Mouse (Mus musculus) MEL (cell line): ENCODE data around the gene Grin2b. TPM values are rescaled to one million over a fixed set of nuclear protein-coding genes. Genes with fewer than 3 reads are reported as not detected.

Source experiments
- DNase-seq: peaks from one replicate; pipeline ENCODE4 v3.0.0; 2011; ENCODE audit warnings: low read depth, low spot score
- H3K27ac ChIP-seq: 2 replicates; pipeline ENCODE4 v1.5.1; 2012; ENCODE audit warnings: low read depth, mild to moderate bottlenecking, control low read depth, low read length, moderate library complexity; ENCODE audit not compliant: control insufficient read depth
- H3K27me3 ChIP-seq, 2 experiments: fragments of 150-350 bp in 1 of 2; sonication (generic) in 1 of 2; 2 replicates each; pipeline ENCODE4 v1.6.1; 2012; ENCODE audit warnings: low read length in 2 of 2, mild to moderate bottlenecking in 2 of 2, improper control_type of control experiment in 1 of 2, moderate library complexity in 1 of 2; ENCODE audit not compliant: insufficient read depth in 2 of 2, control insufficient read depth in 1 of 2
- H3K36me3 ChIP-seq, 2 experiments: 2 replicates each; pipeline ENCODE4 v1.6.1; 2012 to 2014; ENCODE audit warnings: low read length in 2 of 2, improper control_type of control experiment in 1 of 2, inconsistent platforms in 1 of 2, mild to moderate bottlenecking in 1 of 2; ENCODE audit not compliant: insufficient read depth in 2 of 2, control insufficient read depth in 1 of 2
- H3K4me1 ChIP-seq, 2 experiments: fragments of 150-350 bp in 1 of 2; sonication (generic) in 1 of 2; 2 replicates each; pipeline ENCODE4 v1.6.1; 2012; ENCODE audit warnings: low read length in 2 of 2, improper control_type of control experiment in 1 of 2, mild to moderate bottlenecking in 1 of 2; ENCODE audit not compliant: insufficient read depth in 2 of 2, control insufficient read depth in 1 of 2
- H3K4me3 ChIP-seq, 2 experiments: fragments of 150-350 bp in 1 of 2; sonication (generic) in 1 of 2; 2 replicates each; pipeline ENCODE4 v1.5.1; 2012; ENCODE audit warnings: low read depth in 2 of 2, low read length in 2 of 2, mild to moderate bottlenecking in 2 of 2, moderate library complexity in 2 of 2, control low read depth in 1 of 2, improper control_type of control experiment in 1 of 2; ENCODE audit not compliant: control insufficient read depth in 1 of 2, insufficient read depth in 1 of 2
- H3K79me2 ChIP-seq: 2 replicates; pipeline ENCODE4 v1.6.1; 2012; ENCODE audit warnings: mild to moderate bottlenecking, low read length, moderate library complexity; ENCODE audit not compliant: control insufficient read depth, poor library complexity, insufficient read depth
- H3K9ac ChIP-seq: 2 replicates; pipeline ENCODE4 v1.6.1; 2012; ENCODE audit warnings: low read depth, mild to moderate bottlenecking, control low read depth, low read length, moderate library complexity; ENCODE audit not compliant: control insufficient read depth, poor library complexity, severe bottlenecking
- H3K9me3 ChIP-seq: fragments of 150-350 bp; sonication (generic); replicated peaks from 2 replicates; pipeline ENCODE4 v1.6.1; 2012; ENCODE audit warnings: mild to moderate bottlenecking, low read length, improper control_type of control experiment, moderate library complexity; ENCODE audit not compliant: insufficient read depth
- CHD1 ChIP-seq: IDR thresholded peaks from 2 replicates; pipeline ENCODE4 v1.6.1; 2012; ENCODE audit warnings: low read depth, mild to moderate bottlenecking, inconsistent platforms, low read length, improper control_type of control experiment
- CHD2 ChIP-seq: IDR thresholded peaks from 2 replicates; pipeline ENCODE4 v1.6.1; 2011; ENCODE audit warnings: low read length, improper control_type of control experiment
- GABPA ChIP-seq: IDR thresholded peaks from 2 replicates; pipeline ENCODE4 v1.6.1; 2012; ENCODE audit warnings: low read depth, mild to moderate bottlenecking, inconsistent platforms, low read length, improper control_type of control experiment, moderate library complexity
- GATA1 ChIP-seq: IDR thresholded peaks from 2 replicates; pipeline ENCODE4 v1.6.1; 2011; ENCODE audit warnings: low read depth, low read length, improper control_type of control experiment
- KAT2A ChIP-seq: conservative IDR thresholded peaks from 2 replicates; pipeline ENCODE4 v1.6.1; 2012; ENCODE audit warnings: low read depth, low read length, improper control_type of control experiment, inconsistent platforms
- MAFK ChIP-seq: IDR thresholded peaks from 2 replicates; pipeline ENCODE4 v1.6.1; 2011; ENCODE audit warnings: low read depth, mild to moderate bottlenecking, low read length, improper control_type of control experiment, borderline replicate concordance
- MYB ChIP-seq: IDR thresholded peaks from 2 replicates; pipeline ENCODE4 v1.6.1; 2011; ENCODE audit warnings: mild to moderate bottlenecking, low read depth, low read length, improper control_type of control experiment
- MYC ChIP-seq: IDR thresholded peaks from 2 replicates; pipeline ENCODE4 v1.6.1; 2011; ENCODE audit warnings: low read depth, mild to moderate bottlenecking, low read length, improper control_type of control experiment, moderate library complexity
- NELFE ChIP-seq: IDR thresholded peaks from 2 replicates; pipeline ENCODE4 v1.6.1; 2011; ENCODE audit warnings: low read depth, low read length, improper control_type of control experiment
- NRF1 ChIP-seq: IDR thresholded peaks from 2 replicates; pipeline ENCODE4 v1.6.1; 2014; ENCODE audit warnings: low read depth, mild to moderate bottlenecking, inconsistent platforms, low read length, improper control_type of control experiment, moderate library complexity; ENCODE audit not compliant: poor library complexity, insufficient read depth, severe bottlenecking
- RAD21 ChIP-seq: IDR thresholded peaks from 2 replicates; pipeline ENCODE4 v1.6.1; 2011; ENCODE audit warnings: mild to moderate bottlenecking, low read depth, low read length, improper control_type of control experiment
- SIN3A ChIP-seq: IDR thresholded peaks from 2 replicates; pipeline ENCODE4 v1.6.1; 2012; ENCODE audit warnings: low read length, improper control_type of control experiment, inconsistent platforms
- USF1 ChIP-seq: IDR thresholded peaks from 2 replicates; pipeline ENCODE4 v1.6.1; 2014; ENCODE audit warnings: low read depth, mild to moderate bottlenecking, inconsistent platforms, low read length, improper control_type of control experiment, moderate library complexity
- USF2 ChIP-seq, 2 experiments: IDR thresholded peaks; 2 replicates each; pipeline ENCODE4 v1.6.1; 2011 to 2012; ENCODE audit warnings: improper control_type of control experiment in 2 of 2, low read length in 2 of 2, borderline replicate concordance in 1 of 2, inconsistent platforms in 1 of 2, low read depth in 1 of 2, mild to moderate bottlenecking in 1 of 2; ENCODE audit not compliant: insufficient read depth in 1 of 2
- ZKSCAN1 ChIP-seq: IDR thresholded peaks from 2 replicates; pipeline ENCODE4 v1.6.1; 2012; ENCODE audit warnings: low read depth, mild to moderate bottlenecking, inconsistent platforms, low read length, improper control_type of control experiment, moderate library complexity
- ZNF384 ChIP-seq: IDR thresholded peaks from 2 replicates; pipeline ENCODE4 v1.6.1; 2012; ENCODE audit warnings: low read depth, mild to moderate bottlenecking, inconsistent platforms, low read length, improper control_type of control experiment
- polyA plus RNA-seq, 2 experiments: library from polyadenylated mRNA; stranded (reverse) in 1 of 2; unstranded in 1 of 2; fragments of >175 nt in 1 of 2; fragments of >200 nt in 1 of 2; gene quantifications; 2 replicates each; pipeline versions ENCODE4 v1.2.1 to v1.2.4; 2012; ENCODE audit warnings: low replicate concordance in 2 of 2, low read depth in 1 of 2; ENCODE audit not compliant: insufficient read length in 2 of 2, insufficient read depth in 1 of 2, missing spikeins in 1 of 2
- total RNA-seq: library from RNA; depleted of rRNA; stranded (reverse); fragments of 300-350 nt; gene quantifications from 2 replicates; pipeline ENCODE4 v1.2.3, GENCODE M21; 2012

Grin2b gene
- total and polyA plus RNA-seq, 3 experiments, result not detected

GRCm38 (mm10) chr6:136046091-136046490 is 127.2 kb downstream of the Grin2b start:
- H3K36me3 ChIP-seq, result no peaks in the 10 kb centered on the region
- no peaks in the 10 kb centered on the region for H3K27me3 ChIP-seq
- no peaks in the 10 kb centered on the region for H3K79me2 ChIP-seq
- no peaks in the 10 kb centered on the region for H3K4me1 ChIP-seq
- TF ChIP-seq NELFE, result no peak
- H3K9me3 ChIP-seq, result no peaks in the 10 kb centered on the region
- no peak overlapping the region for H3K9ac ChIP-seq
- no peak overlapping the region for H3K4me3 ChIP-seq
- DNase-seq, result no peak
- H3K27ac ChIP-seq, result no peak overlapping the region

DNA sequence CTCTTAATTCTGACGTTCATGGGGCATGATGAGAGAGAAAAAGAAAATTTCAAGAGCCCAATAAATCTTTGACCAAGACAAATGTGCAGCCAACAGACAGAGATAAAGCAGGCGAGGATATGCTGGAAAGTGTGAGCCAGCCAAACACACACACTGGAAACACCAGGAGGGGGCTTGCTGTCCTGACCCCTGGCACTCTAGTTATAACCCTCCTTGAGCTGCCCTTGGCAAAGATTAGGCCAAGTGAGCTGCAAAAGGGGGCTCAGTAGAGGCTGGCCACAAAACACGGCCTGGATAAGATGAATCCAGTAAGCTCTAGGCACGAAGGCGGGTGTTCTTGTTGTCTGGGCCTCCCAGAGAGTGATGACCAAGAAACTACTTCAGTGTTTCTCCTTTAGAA is 128.8 kb downstream of the Grin2b start:
- Histone ChIP-seq H3K27ac (no peak overlapping the region), H3K4me1 (no peaks in the 10 kb centered on the region), H3K4me3 (no peak overlapping the region), H3K36me3 (no peaks in the 10 kb centered on the region), H3K79me2 (no peaks in the 10 kb centered on the region), H3K9me3 (no peaks in the 10 kb centered on the region), H3K27me3 (no peaks in the 10 kb centered on the region), H3K9ac (no peak overlapping the region)
- TF ChIP-seq CHD2 (no peak), MAFK (no peak), MYC (no peak), SIN3A (no peak), USF1 (no peak), KAT2A (no peak), RAD21 (no peak), ZKSCAN1 (no peak), MYB (no peak)
- no peak for DNase-seq

GRCm38 (mm10) chr6:136042375-136042774 is 130.9 kb downstream of the Grin2b start:
- no peak overlapping the region for H3K4me3 ChIP-seq
- no peaks in the 10 kb centered on the region for H3K36me3 ChIP-seq
- H3K27ac ChIP-seq, result no peak overlapping the region
- H3K79me2 ChIP-seq, result no peaks in the 10 kb centered on the region
- DNase-seq, result no peak
- H3K9me3 ChIP-seq, result no peaks in the 10 kb centered on the region
- TF ChIP-seq CHD1 (no peak), CHD2 (no peak), GABPA (no peak), USF2 (IDR thresholded peaks at IDR 0.05; ENCODE audit: borderline replicate concordance in 1 of 2, insufficient read depth in 1 of 2, low read depth in 1 of 2, low read length in 2 of 2) (no peak), NRF1 (no peak), RAD21 (no peak), KAT2A (no peak), GATA1 (no peak), ZNF384 (no peak), SIN3A (no peak)
- no peaks in the 10 kb centered on the region for H3K4me1 ChIP-seq
- no peaks in the 10 kb centered on the region for H3K27me3 ChIP-seq
- H3K9ac ChIP-seq, result no peak overlapping the region
